Mouse (Mus musculus) induced T-regulatory cell, adult 2 months (primary cell): Measurements from ENCODE around the gene Megf9.

Source experiments
- DNase-seq: peaks from one replicate; pipeline ENCODE4 v3.0.0-alpha.2; 2012; ENCODE audit warnings: low read depth

Megf9 gene

DNA sequence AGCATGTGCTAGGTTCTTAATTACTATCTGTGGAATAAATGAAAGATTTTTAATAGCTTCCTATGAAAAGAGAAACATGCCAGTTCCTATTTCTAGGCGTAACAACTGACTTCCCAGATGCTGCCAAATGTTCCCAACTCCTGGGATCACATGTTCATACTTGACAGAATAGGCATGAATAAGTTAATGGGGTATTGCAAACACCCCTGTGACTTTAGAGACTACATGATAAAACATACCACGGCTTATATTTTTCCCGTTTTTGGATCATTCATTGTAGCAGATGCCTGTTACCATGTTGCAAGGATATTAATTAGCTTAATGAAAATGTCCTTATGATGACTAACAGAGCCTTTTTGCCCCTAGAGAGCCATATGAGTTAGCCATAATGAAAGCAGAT, 88.0 kb downstream of the Megf9 start:
- DNase-seq: no peak

GRCm38 (mm10) chr4:70420202-70420601, 114.6 kb downstream of the Megf9 start:
- DNase-seq: no peak

DNA sequence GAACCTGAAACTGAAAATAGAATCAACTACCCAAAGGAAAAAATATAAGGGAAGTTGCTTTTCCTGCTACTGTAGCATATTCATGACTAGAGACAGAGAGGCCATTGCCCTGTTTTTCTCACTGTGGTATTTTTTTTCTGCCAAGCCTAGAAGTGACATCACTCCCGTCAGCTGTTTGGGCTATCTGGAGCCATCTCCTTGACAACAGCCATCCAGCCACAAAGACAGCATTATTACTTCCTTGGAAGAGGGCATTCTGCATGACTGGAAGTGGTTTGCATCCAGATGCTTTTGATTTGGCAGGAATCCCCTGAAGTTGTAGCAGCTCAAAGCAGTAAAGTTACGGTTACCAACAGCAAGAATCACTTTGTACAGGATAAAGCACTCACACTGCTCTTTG, 122.7 kb downstream of the Megf9 start:
- DNase-seq: peak; percentile 14

DNA sequence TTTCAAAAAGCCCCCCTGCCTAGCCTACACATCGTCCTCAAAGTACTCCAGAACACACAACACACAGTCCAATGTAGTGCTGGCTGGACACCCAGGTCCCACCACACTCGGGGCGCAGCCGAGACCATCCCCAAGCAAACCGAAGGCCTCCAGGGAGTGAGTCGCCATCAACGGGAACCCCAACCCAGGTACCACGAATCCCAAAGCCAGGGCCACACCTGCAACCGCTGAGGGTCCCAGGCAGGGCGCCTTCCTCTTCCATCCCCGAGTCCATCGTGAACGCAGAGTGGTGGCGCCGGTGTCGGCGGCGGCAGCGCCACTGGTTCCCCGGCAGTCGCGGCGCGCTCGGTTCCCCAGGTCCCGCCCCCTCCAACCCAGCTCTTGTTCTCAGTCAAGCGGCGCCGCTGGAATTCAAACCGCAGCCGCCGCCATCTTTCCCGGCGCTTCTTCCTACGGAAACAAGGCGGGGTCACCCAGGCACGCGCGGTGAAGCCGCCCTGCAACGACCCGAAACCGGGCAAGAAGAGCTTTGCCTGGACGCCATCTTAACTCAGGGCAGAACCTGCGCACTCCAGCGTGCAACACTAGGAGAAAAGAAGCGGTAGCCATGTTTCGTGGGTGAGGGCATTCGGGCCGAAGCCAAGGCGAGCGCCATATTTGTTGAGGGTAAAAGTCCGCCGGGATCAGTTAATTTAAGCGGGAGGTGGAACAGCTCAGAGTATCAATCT, 124.6 kb downstream of the Megf9 start, which contains the start of gene Cdk5rap2:
Gene Cdk5rap2, minus strand, starts transcription at position 450 of the 728 bp plus-strand sequence.
- peak; percentile 94 for DNase-seq

DNA sequence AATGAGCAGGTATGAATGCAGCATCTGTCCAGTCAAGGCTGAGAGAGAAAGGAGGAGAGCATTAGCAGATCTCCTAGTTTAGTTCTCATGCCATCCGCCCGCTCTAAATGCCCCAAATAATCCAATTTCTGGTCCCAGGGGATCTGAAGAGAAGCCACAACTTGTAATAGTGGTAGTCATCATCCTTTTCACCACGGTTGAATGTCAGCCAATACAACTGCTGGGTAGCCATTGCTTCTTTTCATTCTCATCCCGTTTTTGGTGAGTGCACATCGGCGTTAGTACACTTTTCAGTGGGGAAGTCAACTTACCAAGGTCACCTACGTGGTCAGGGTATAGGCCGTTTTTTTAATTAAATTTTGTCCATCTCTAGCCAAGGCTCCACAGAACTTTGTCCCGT, 125.3 kb downstream of the Megf9 start:
- DNase-seq: peak; percentile 8

GRCm38 (mm10) chr4:70402109-70402819, 132.5 kb downstream of the Megf9 start:
- no peak for DNase-seq

- DNase-seq: no peak
Measured at GRCm38 (mm10) chr4:70399476-70399875, 135.3 kb downstream of the Megf9 start.

GRCm38 (mm10) chr4:70399074-70399473, 135.7 kb downstream of the Megf9 start:
- no peak for DNase-seq

GRCm38 (mm10) chr4:70398088-70398487, 136.7 kb downstream of the Megf9 start:
- DNase-seq: no peak

GRCm38 (mm10) chr4:70396701-70397100, 138.1 kb downstream of the Megf9 start:
- DNase-seq: no peak

DNA sequence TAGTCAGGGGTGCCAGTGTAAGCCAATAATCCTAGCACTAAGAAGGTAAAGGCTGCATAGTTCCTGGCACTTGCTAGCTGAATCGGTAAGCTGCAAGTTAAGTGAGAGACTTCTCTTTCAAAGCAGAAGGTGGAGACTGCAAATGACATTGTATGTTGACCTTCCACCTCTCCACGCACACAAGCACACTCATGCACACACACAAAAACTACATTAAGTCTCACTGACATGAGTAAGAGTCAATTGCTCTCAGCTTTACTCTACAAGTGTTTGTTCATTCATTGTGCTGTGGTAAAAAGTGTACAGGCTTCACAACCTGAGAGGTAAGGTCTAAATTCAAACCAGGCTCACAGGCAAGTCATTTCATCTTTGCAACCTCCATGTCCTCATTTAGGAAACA, 140.1 kb downstream of the Megf9 start:
- no peak for DNase-seq

DNA sequence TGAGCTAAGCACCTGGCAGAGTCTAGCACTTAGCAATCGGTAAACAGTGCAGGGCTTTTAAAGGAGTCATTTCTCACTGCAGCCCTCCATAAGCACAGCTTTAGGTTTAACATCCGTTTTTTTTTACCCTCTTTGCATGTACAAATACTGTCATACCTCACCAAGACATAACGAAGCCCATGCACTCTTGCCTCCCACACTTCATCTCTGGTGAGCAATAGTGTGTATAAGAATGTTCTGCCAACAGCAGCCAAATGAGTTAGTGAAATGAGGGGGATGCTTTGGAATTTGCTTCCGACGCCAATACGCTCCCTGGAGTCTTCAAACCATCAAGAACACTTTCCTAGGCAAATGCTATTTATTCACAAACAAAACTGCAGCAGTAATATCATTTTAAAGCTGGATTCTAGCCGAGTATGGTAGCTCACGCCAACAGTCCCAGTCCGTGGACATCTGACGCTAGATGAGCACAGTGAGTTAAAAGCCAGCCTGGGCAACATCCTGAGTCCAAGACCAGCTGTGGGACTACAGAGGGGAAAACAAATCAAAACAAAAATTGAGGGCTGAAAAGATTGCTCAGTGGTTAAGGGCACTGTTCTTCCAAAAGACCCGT, 142.9 kb downstream of the Megf9 start:
- DNase-seq: no peak

DNA sequence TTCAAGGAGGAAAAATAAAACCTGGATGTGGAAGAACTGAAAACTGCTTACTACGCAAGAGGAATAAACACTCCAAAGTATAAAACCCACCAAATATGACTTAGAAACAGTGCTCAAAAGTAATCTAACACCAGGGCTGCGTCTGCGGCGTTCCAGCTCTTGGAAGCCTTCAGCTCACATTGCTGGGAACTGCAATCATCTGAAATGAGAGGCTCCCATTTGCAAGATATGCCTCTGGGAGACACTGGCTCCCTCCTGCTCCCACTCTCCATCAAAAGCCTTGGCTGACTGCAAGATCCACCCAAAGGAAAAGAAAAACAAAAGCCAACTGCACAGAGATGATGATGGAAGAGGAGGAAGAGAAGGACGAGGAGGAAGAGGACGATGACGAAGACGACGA, 143.7 kb downstream of the Megf9 start:
- no peak for DNase-seq

- DNase-seq: no peak
Measured at GRCm38 (mm10) chr4:70386206-70386605, 148.6 kb downstream of the Megf9 start.

DNA sequence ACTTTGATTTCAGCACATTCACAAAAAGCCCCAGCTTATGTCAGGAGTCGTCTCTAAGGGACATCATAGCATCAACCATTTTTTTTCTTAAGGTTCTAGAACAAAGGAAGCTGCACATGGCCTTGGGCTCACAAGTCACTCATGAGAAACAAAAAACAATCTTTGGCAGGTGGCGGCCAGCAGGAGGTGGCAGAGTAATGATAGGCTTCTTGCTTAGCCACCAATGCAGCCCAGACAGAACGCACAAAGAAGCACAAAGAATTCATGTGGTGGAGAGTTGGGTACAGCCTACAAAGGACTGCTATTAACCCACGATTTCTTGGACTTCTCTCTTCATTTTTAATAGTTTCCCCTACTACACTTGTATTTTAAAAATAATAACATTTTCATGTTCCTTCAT, 157.4 kb downstream of the Megf9 start:
- DNase-seq: no peak
